Mouse (Mus musculus) CH12.LX (cell line): Measurements from ENCODE around the gene Dph1. TPM values are rescaled to one million over a fixed set of nuclear protein-coding genes. Genes with fewer than 3 reads are reported as not detected.

ENCODE experiments used
- DNase-seq: peaks from one replicate; pipeline ENCODE4 v3.0.0-alpha.2; 2013; ENCODE audit errors: extremely low read depth
- H3K27ac ChIP-seq: 2 replicates; pipeline ENCODE4 v1.5.1; 2012; ENCODE audit warnings: low read depth, mild to moderate bottlenecking, control low read depth, moderate library complexity; ENCODE audit not compliant: insufficient read depth
- H3K27me3 ChIP-seq: replicated peaks from 2 replicates; pipeline ENCODE3; 2012; ENCODE audit warnings: inconsistent platforms
- H3K36me3 ChIP-seq, 2 experiments: replicated peaks in 1 of 2; 2 replicates each; pipeline versions ENCODE3 to v1.6.1; 2012; ENCODE audit warnings: inconsistent platforms in 1 of 2, low read length in 1 of 2, mild to moderate bottlenecking in 1 of 2, mixed read lengths in 1 of 2, moderate library complexity in 1 of 2; ENCODE audit not compliant: control insufficient read depth in 1 of 2, insufficient read depth in 1 of 2
- H3K4me1 ChIP-seq, 2 experiments: 2 replicates each; pipeline ENCODE4 v1.6.1; 2012; ENCODE audit warnings: inconsistent platforms in 1 of 2, moderate library complexity in 1 of 2; ENCODE audit not compliant: insufficient read depth in 2 of 2, control insufficient read depth in 1 of 2
- H3K4me2 ChIP-seq: 2 replicates; pipeline ENCODE4 v1.6.1; 2012; ENCODE audit warnings: low read depth, mild to moderate bottlenecking, control low read depth; ENCODE audit not compliant: poor library complexity, insufficient read depth, severe bottlenecking
- H3K4me3 ChIP-seq, 3 experiments: fragments of 150-350 bp in 1 of 3; sonication (generic) in 1 of 3; replicated peaks in 1 of 3; 2 replicates each; pipeline versions ENCODE3 to v1.5.1; 2011 to 2012; ENCODE audit warnings: low read depth in 2 of 3, low read length in 2 of 3, mild to moderate bottlenecking in 2 of 3, moderate library complexity in 2 of 3, control low read depth in 1 of 3, improper control_type of control experiment in 1 of 3, inconsistent platforms in 1 of 3, mixed read lengths in 1 of 3; ENCODE audit not compliant: poor library complexity in 1 of 3
- H3K79me2 ChIP-seq: replicated peaks from 2 replicates; pipeline ENCODE4 v1.6.1; 2012; ENCODE audit warnings: mild to moderate bottlenecking, moderate library complexity; ENCODE audit not compliant: control insufficient read depth, poor library complexity, insufficient read depth, severe bottlenecking; ENCODE audit errors: extremely low read depth
- H3K9ac ChIP-seq: 2 replicates; pipeline ENCODE4 v1.6.1; 2012; ENCODE audit warnings: low read depth, mild to moderate bottlenecking, control low read depth, moderate library complexity; ENCODE audit not compliant: insufficient read depth
- H3K9me3 ChIP-seq: replicated peaks from 2 replicates; pipeline ENCODE3; 2012; ENCODE audit warnings: low read length, inconsistent platforms, mixed read lengths
- BHLHE40 ChIP-seq: IDR thresholded peaks from 2 replicates; pipeline ENCODE4 v1.6.1; 2011; ENCODE audit warnings: mild to moderate bottlenecking, low read depth, low read length, improper control_type of control experiment
- CHD1 ChIP-seq: IDR thresholded peaks from 2 replicates; pipeline ENCODE4 v1.6.1; 2012; ENCODE audit warnings: low read depth, low read length, improper control_type of control experiment, inconsistent platforms
- CHD2 ChIP-seq: IDR thresholded peaks from 2 replicates; pipeline ENCODE4 v1.6.1; 2011; ENCODE audit warnings: low read length, improper control_type of control experiment
- E2F4 ChIP-seq: IDR thresholded peaks from 2 replicates; pipeline ENCODE4 v1.6.1; 2011; ENCODE audit warnings: low read depth, low read length, improper control_type of control experiment; ENCODE audit not compliant: insufficient replicate concordance
- EP300 ChIP-seq: IDR thresholded peaks from 2 replicates; pipeline ENCODE4 v1.6.1; 2011; ENCODE audit warnings: low read length, improper control_type of control experiment
- GABPA ChIP-seq: IDR thresholded peaks from 2 replicates; pipeline ENCODE4 v1.6.1; 2012; ENCODE audit warnings: low read depth, low read length, improper control_type of control experiment, inconsistent platforms; ENCODE audit not compliant: insufficient replicate concordance
- JUN ChIP-seq: IDR thresholded peaks from 2 replicates; pipeline ENCODE4 v1.6.1; 2011; ENCODE audit warnings: low read depth, mild to moderate bottlenecking, low read length, improper control_type of control experiment, moderate library complexity; ENCODE audit not compliant: insufficient read depth
- MAX ChIP-seq: IDR thresholded peaks from 2 replicates; pipeline ENCODE4 v1.6.1; 2011; ENCODE audit warnings: low read length, improper control_type of control experiment
- MAZ ChIP-seq: IDR thresholded peaks from 2 replicates; pipeline ENCODE4 v1.6.1; 2012; ENCODE audit warnings: low read depth, mild to moderate bottlenecking, inconsistent platforms, low read length, improper control_type of control experiment, moderate library complexity
- MEF2A ChIP-seq: IDR thresholded peaks from 2 replicates; pipeline ENCODE4 v1.6.1; 2014; ENCODE audit warnings: low read depth, mild to moderate bottlenecking, inconsistent platforms, low read length, improper control_type of control experiment, borderline replicate concordance
- MYC ChIP-seq: IDR thresholded peaks from 2 replicates; pipeline ENCODE4 v1.6.1; 2011; ENCODE audit warnings: low read depth, mild to moderate bottlenecking, improper control_type of control experiment, low read length
- NELFE ChIP-seq: IDR thresholded peaks from 2 replicates; pipeline ENCODE4 v1.6.1; 2011; ENCODE audit warnings: low read depth, low read length, improper control_type of control experiment
- NRF1 ChIP-seq: IDR thresholded peaks from 2 replicates; pipeline ENCODE4 v1.6.1; 2014; ENCODE audit warnings: low read depth, mild to moderate bottlenecking, inconsistent platforms, low read length, improper control_type of control experiment, moderate library complexity
- RAD21 ChIP-seq: IDR thresholded peaks from 2 replicates; pipeline ENCODE4 v1.6.1; 2011; ENCODE audit warnings: low read depth, mild to moderate bottlenecking, low read length, improper control_type of control experiment, moderate library complexity
- SIN3A ChIP-seq: IDR thresholded peaks from 2 replicates; pipeline ENCODE4 v1.6.1; 2012; ENCODE audit warnings: low read length, improper control_type of control experiment, inconsistent platforms
- SMC3 ChIP-seq: IDR thresholded peaks from 2 replicates; pipeline ENCODE4 v1.6.1; 2011; ENCODE audit warnings: low read depth, low read length, improper control_type of control experiment
- TBP ChIP-seq: conservative IDR thresholded peaks from 2 replicates; pipeline ENCODE4 v1.6.1; 2011; ENCODE audit warnings: low read depth, low read length, improper control_type of control experiment
- TCF12 ChIP-seq: IDR thresholded peaks from 2 replicates; pipeline ENCODE4 v1.6.1; 2014; ENCODE audit warnings: low read depth, mild to moderate bottlenecking, inconsistent platforms, low read length, improper control_type of control experiment
- UBTF ChIP-seq: IDR thresholded peaks from 2 replicates; pipeline ENCODE4 v1.6.1; 2012; ENCODE audit warnings: low read depth, mild to moderate bottlenecking, inconsistent platforms, low read length, improper control_type of control experiment, moderate library complexity
- USF1 ChIP-seq: IDR thresholded peaks from 2 replicates; pipeline ENCODE4 v1.6.1; 2014; ENCODE audit warnings: low read depth, mild to moderate bottlenecking, inconsistent platforms, low read length, improper control_type of control experiment
- USF2 ChIP-seq: conservative IDR thresholded peaks from 2 replicates; pipeline ENCODE4 v1.6.1; 2011; ENCODE audit warnings: low read depth, low read length, improper control_type of control experiment
- ZC3H11A ChIP-seq: IDR thresholded peaks from 2 replicates; pipeline ENCODE4 v1.6.1; 2012; ENCODE audit warnings: low read depth, mild to moderate bottlenecking, inconsistent platforms, low read length, improper control_type of control experiment
- ZNF384 ChIP-seq: IDR thresholded peaks from 2 replicates; pipeline ENCODE4 v1.6.1; 2012; ENCODE audit warnings: low read depth, low read length, improper control_type of control experiment, inconsistent platforms
- dilution Hi-C: fragments of 300-500 bp; cut with MboI; formaldehyde crosslinking; loops from 2 replicates; pipeline ENCODE4 v1.14.3; 2020; ENCODE audit warnings: low sequenced_read_pairs; ENCODE audit not compliant: extremely low pct_unique_long_range_greater_than_20kb, extremely low pct_ligation_motif_present
- in situ Hi-C: fragments of 300-500 bp; cut with MboI; formaldehyde crosslinking; loops from 3 replicates; pipeline ENCODE4 v1.14.3; 2019; ENCODE audit warnings: low sequenced_read_pairs, low pct_ligation_motif_present, low pct_unique_long_range_greater_than_20kb, mixed read lengths
- polyA plus RNA-seq: library from polyadenylated mRNA; unstranded; fragments of >175 nt; gene quantifications from 2 replicates; pipeline ENCODE4 v1.2.1, GENCODE M21; 2012; ENCODE audit warnings: low read depth; ENCODE audit not compliant: insufficient read length
- total RNA-seq, 2 experiments: library from RNA; depleted of rRNA; stranded (reverse); fragments of 300-350 nt in 1 of 2; fragments of >200 nt in 1 of 2; gene quantifications; 2 replicates each; pipeline ENCODE4 v1.2.3; 2012 to 2014

Gene Dph1
- total and polyA plus RNA-seq, 3 experiments: 47.7 to 57.0 (median 54.7) TPM

- in situ Hi-C loops (loop anchor here (25.0 kb wide), 1 partner anchor 527 kb away; the partner anchor contains the start of gene Cluh), dilution Hi-C loops (no loop called here)
- H3K27ac ChIP-seq: no peak overlapping the region
- DNase-seq: no peak
- H3K9me3 ChIP-seq: peaks cover 29% of the 10 kb centered on the region
- TF ChIP-seq NRF1 (no peak), MAX (no peak), UBTF (no peak), JUN (no peak), USF2 (no peak), TBP (no peak), SMC3 (no peak), MEF2A (no peak), GABPA (no peak), TCF12 (no peak), MYC (no peak), BHLHE40 (no peak), RAD21 (no peak), MAZ (no peak), EP300 (no peak)
- no peak overlapping the region for H3K4me3 ChIP-seq
- H3K9ac ChIP-seq: no peak overlapping the region
- H3K36me3 ChIP-seq: peaks cover 56 to 83% of the 10 kb centered on the region in 2 experiments
- no peak overlapping the region for H3K4me2 ChIP-seq
- H3K4me1 ChIP-seq: peaks cover 7 to 36% of the 10 kb centered on the region in 2 experiments
- H3K27me3 ChIP-seq: no peaks in the 10 kb centered on the region
- no peaks in the 10 kb centered on the region; the same call in 1 of the 2 replicates for H3K79me2 ChIP-seq
Measured at GRCm38 (mm10) chr11:75164051-75164450, 27.0 kb downstream of the Dph1 start.

- Histone ChIP-seq H3K9ac (no peak overlapping the region), H3K27ac (no peak overlapping the region), H3K4me2 (no peak overlapping the region), H3K79me2 (no peaks in the 10 kb centered on the region; the same call in 1 of the 2 replicates), H3K4me1 (peaks cover 7 to 36% of the 10 kb centered on the region in 2 experiments), H3K27me3 (no peaks in the 10 kb centered on the region), H3K4me3 (no peak overlapping the region), H3K36me3 (peaks cover 56 to 90% of the 10 kb centered on the region in 2 experiments), H3K9me3 (peaks cover 29% of the 10 kb centered on the region)
- no peak for TF ChIP-seq GABPA
- TF ChIP-seq E2F4: no peak
- no peak for TF ChIP-seq CHD1
- TF ChIP-seq BHLHE40: no peak
- TF ChIP-seq SIN3A: no peak
- TF ChIP-seq CHD2: no peak
- TF ChIP-seq MYC: no peak
- no peak for TF ChIP-seq SMC3
- TF ChIP-seq MAZ: no peak
- TF ChIP-seq JUN: no peak
- no peak for TF ChIP-seq ZC3H11A
- no peak for TF ChIP-seq NRF1
- no peak for TF ChIP-seq NELFE
- no peak for TF ChIP-seq USF1
- TF ChIP-seq ZNF384: no peak
- in situ Hi-C loops (loop anchor here (25.0 kb wide), 1 partner anchor 526 kb away; the partner anchor contains the start of gene Cluh), dilution Hi-C loops (no loop called here)
- DNase-seq: no peak
Measured at GRCm38 (mm10) chr11:75163379-75163778, 27.7 kb downstream of the Dph1 start.
